ENCODE assay signal across 14 mouse cellular contexts in the genomic region with DNA sequence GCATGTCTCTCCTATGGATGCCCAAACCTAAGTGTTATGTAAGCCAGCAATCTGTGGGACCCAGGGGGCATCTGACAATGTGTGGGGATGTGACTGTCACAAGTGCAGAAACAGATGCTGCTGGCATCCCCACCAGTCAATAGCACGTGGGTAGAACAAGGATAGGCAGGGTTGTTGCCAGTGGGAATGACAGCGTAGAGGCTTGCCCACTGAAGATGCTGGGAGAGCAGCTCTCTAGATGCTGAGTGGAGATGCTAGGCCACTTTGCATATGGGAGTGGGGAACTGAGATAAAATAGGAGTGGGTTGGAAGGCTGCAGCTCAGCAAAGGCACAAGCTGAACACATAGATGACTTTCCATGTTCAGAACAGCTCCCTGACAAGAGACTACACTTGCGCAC. TPM values are rescaled to one million over a fixed set of nuclear protein-coding genes. Genes with fewer than 3 reads are reported as not detected.
DNase-seq lines count a peak whose midpoint lies in the region; ATAC-seq lines count a peak whose summit lies in the region.
"Had no signal": no experiment of that assay in that cellular context is flagged by ENCODE, and none has a peak within 500 bp of the region (broad histone marks: within the 10 kb centered on the region; RNA-seq: fewer than 3 reads in every experiment).

No protein-coding gene starts in this region.

- no peak overlapping the region for H3K4me2 ChIP-seq in hindbrain, embryonic 12.5 days (replicated peaks)
- no peak overlapping the region for H3K4me2 ChIP-seq in hindbrain, embryonic 11.5 days (replicated peaks; ENCODE audit: low read depth, low read length)
- no peak overlapping the region for H3K4me2 ChIP-seq in neural tube, embryonic 13.5 days
- H3K4me2 ChIP-seq: heart, embryonic 13.5 days; limb, embryonic 12.5 days had no signal

- H3K9ac ChIP-seq in hindbrain, embryonic 12.5 days = 0 out of 2 replicates have a peak overlapping the region, but pooled peaks have one; percentile 6
- H3K9ac ChIP-seq in hindbrain, embryonic 11.5 days (ENCODE audit: low read depth, low read length) = no peak overlapping the region
- peak overlapping the region; percentile 57; the same call in 1 of the 2 replicates for H3K9ac ChIP-seq in neural tube, embryonic 13.5 days

- no peak for ATAC-seq in hindbrain, embryonic 12.5 days (ENCODE audit: low FRiP score)
- no peak for ATAC-seq in hindbrain, embryonic 11.5 days (ENCODE audit: low FRiP score)
- ATAC-seq in neural tube, embryonic 13.5 days (ENCODE audit: low read depth) = no peak
- no peak for ATAC-seq in megakaryocyte-erythroid progenitor cell, adult 5-6 weeks (replicated peaks; ENCODE audit: low FRiP score, low TSS enrichment, poor library complexity, severe bottlenecking)

- DNase-seq in hindbrain, embryonic 11.5 days (ENCODE audit: low spot score) = no peak
- no peak for DNase-seq in neural tube, embryonic 10.5 days (ENCODE audit: extremely low spot score, low spot score)
- peak; percentile 77 to 86 for DNase-seq in layer of hippocampus, adult 18-20 months (ENCODE audit: low spot score in 2 of 2)
- peak; percentile 55 to 69 for DNase-seq in right cerebral cortex, postnatal 10 days (ENCODE audit: low spot score in 2 of 2)
- no peak for DNase-seq in lung, adult 18-20 months
- DNase-seq: adrenal gland, postnatal 10 days; gastrocnemius, postnatal 36 days; kidney, adult 9 months; lung, adult 2 months had no signal

- peaks cover 25% of the 10 kb centered on the region for H3K36me3 ChIP-seq in hindbrain, embryonic 12.5 days
- H3K36me3 ChIP-seq in hindbrain, embryonic 11.5 days (ENCODE audit: control insufficient read depth, insufficient read depth, low read length) = no peaks in the 10 kb centered on the region
- H3K36me3 ChIP-seq in neural tube, embryonic 13.5 days = peaks cover 40% of the 10 kb centered on the region
- H3K36me3 ChIP-seq: heart, embryonic 13.5 days; limb, embryonic 12.5 days had no signal

- H3K4me1 ChIP-seq in hindbrain, embryonic 12.5 days = peaks cover 13% of the 10 kb centered on the region
- H3K4me1 ChIP-seq in hindbrain, embryonic 11.5 days (replicated peaks; ENCODE audit: control insufficient read depth, insufficient read depth, low read length) = no peaks in the 10 kb centered on the region
- peaks cover 47% of the 10 kb centered on the region for H3K4me1 ChIP-seq in neural tube, embryonic 13.5 days (replicated peaks)

- no peaks in the 10 kb centered on the region for H3K9me3 ChIP-seq in hindbrain, embryonic 12.5 days (replicated peaks)
- H3K9me3 ChIP-seq in hindbrain, embryonic 11.5 days (ENCODE audit: control insufficient read depth, low read length) = no peaks in the 10 kb centered on the region
- H3K9me3 ChIP-seq in neural tube, embryonic 13.5 days = no peaks in the 10 kb centered on the region
- H3K9me3 ChIP-seq: heart, embryonic 13.5 days; limb, embryonic 12.5 days had no signal

- no peak overlapping the region for H3K27ac ChIP-seq in hindbrain, embryonic 12.5 days
- no peak overlapping the region for H3K27ac ChIP-seq in hindbrain, embryonic 11.5 days (ENCODE audit: low read depth, low read length)
- H3K27ac ChIP-seq in neural tube, embryonic 13.5 days (replicated peaks) = peak overlapping the region; percentile 61; the same call in 1 of the 2 replicates
- H3K27ac ChIP-seq: heart, embryonic 13.5 days; limb, embryonic 12.5 days had no signal

- no peaks in the 10 kb centered on the region for H3K27me3 ChIP-seq in hindbrain, embryonic 12.5 days
- no peaks in the 10 kb centered on the region for H3K27me3 ChIP-seq in hindbrain, embryonic 11.5 days (ENCODE audit: control insufficient read depth, insufficient read depth, low read length)
- no peaks in the 10 kb centered on the region for H3K27me3 ChIP-seq in neural tube, embryonic 13.5 days
- H3K27me3 ChIP-seq: heart, embryonic 13.5 days; limb, embryonic 12.5 days had no signal

- WGBS in hindbrain, embryonic 12.5 days = 95% methylated on average over 3 of the region's 3 CpGs
- 96% methylated on average over 3 of the region's 3 CpGs for WGBS in hindbrain, embryonic 11.5 days
- 89% methylated on average over 3 of the region's 3 CpGs for WGBS in neural tube, embryonic 13.5 days

- H3K4me3 ChIP-seq in hindbrain, embryonic 12.5 days = no peak overlapping the region
- H3K4me3 ChIP-seq in hindbrain, embryonic 11.5 days (ENCODE audit: low read depth, low read length) = no peak overlapping the region
- no peak overlapping the region for H3K4me3 ChIP-seq in neural tube, embryonic 13.5 days
- H3K4me3 ChIP-seq: heart, embryonic 13.5 days; limb, embryonic 12.5 days had no signal

RNA-seq across cellular contexts. Expression of gene Leng8, which starts 4.3 kb away (rescaled TPM):
- polyA plus RNA-seq in hindbrain, embryonic 12.5 days (2016; fragmentation: Nextera tagmentation; extraction: Ambion mirVana) = 115 and 118 TPM in 2 replicates
- 45.3 and 54.4 TPM in 2 replicates for polyA plus RNA-seq in hindbrain, embryonic 11.5 days (2014; fragmentation: Nextera tagmentation; extraction: Ambion mirVana)
- 78.0 and 79.6 TPM in 2 replicates for polyA plus RNA-seq in neural tube, embryonic 13.5 days (2015; fragmentation: Nextera tagmentation; extraction: Ambion mirVana)
- total RNA-seq in layer of hippocampus, adult 18-20 months (2021) = 100 to 1,000 TPM; 139 to 159 TPM
- total RNA-seq in megakaryocyte-erythroid progenitor cell, adult 5-6 weeks (2014; fragmentation: Nextera tagmentation) = 102 and 142 TPM in 2 replicates
- total RNA-seq in megakaryocyte-erythroid progenitor cell, adult 5-6 weeks (2017) = 21.7 and 26.6 TPM in 2 replicates

RNA-seq across cellular contexts. Expression of gene Ttyh1, which starts 13.4 kb away (rescaled TPM):
- polyA plus RNA-seq in hindbrain, embryonic 12.5 days (2016; fragmentation: Nextera tagmentation; extraction: Ambion mirVana) = 108 and 110 TPM in 2 replicates
- polyA plus RNA-seq in hindbrain, embryonic 11.5 days (2014; fragmentation: Nextera tagmentation; extraction: Ambion mirVana) = 61.0 and 66.6 TPM in 2 replicates
- 137 and 141 TPM in 2 replicates for polyA plus RNA-seq in neural tube, embryonic 13.5 days (2015; fragmentation: Nextera tagmentation; extraction: Ambion mirVana)
- total RNA-seq in layer of hippocampus, adult 18-20 months (2021) = 100 to 1,000 TPM; 572 to 597 TPM
- not detected in 2 replicates for total RNA-seq in megakaryocyte-erythroid progenitor cell, adult 5-6 weeks (2014; fragmentation: Nextera tagmentation)
- total RNA-seq in megakaryocyte-erythroid progenitor cell, adult 5-6 weeks (2017) = not detected in 2 replicates

RNA-seq across cellular contexts. Expression of gene Leng9, which starts 17.6 kb away (rescaled TPM):
- 3.6 and 4.3 TPM in 2 replicates for polyA plus RNA-seq in hindbrain, embryonic 12.5 days (2016; fragmentation: Nextera tagmentation; extraction: Ambion mirVana)
- 1.9 TPM in 2 replicates for polyA plus RNA-seq in hindbrain, embryonic 11.5 days (2014; fragmentation: Nextera tagmentation; extraction: Ambion mirVana)
- polyA plus RNA-seq in neural tube, embryonic 13.5 days (2015; fragmentation: Nextera tagmentation; extraction: Ambion mirVana) = 4.6 TPM in 2 replicates
- 1 to 10 TPM; 5.1 to 5.9 TPM for total RNA-seq in layer of hippocampus, adult 18-20 months (2021)
- total RNA-seq in megakaryocyte-erythroid progenitor cell, adult 5-6 weeks (2014; fragmentation: Nextera tagmentation) = 0.47 TPM in 1 of 2 replicates, not detected in the other
- total RNA-seq in megakaryocyte-erythroid progenitor cell, adult 5-6 weeks (2017) = 2.6 and 3.2 TPM in 2 replicates

RNA-seq across cellular contexts. Expression of gene Cdc42ep5, which starts 32.1 kb away (rescaled TPM):
- 24.2 and 25.7 TPM in 2 replicates for polyA plus RNA-seq in hindbrain, embryonic 12.5 days (2016; fragmentation: Nextera tagmentation; extraction: Ambion mirVana)
- 19.9 and 20.7 TPM in 2 replicates for polyA plus RNA-seq in hindbrain, embryonic 11.5 days (2014; fragmentation: Nextera tagmentation; extraction: Ambion mirVana)
- 8.6 and 8.9 TPM in 2 replicates for polyA plus RNA-seq in neural tube, embryonic 13.5 days (2015; fragmentation: Nextera tagmentation; extraction: Ambion mirVana)
- 1 to 10 TPM; 1.3 to 1.9 TPM for total RNA-seq in layer of hippocampus, adult 18-20 months (2021)
- total RNA-seq in megakaryocyte-erythroid progenitor cell, adult 5-6 weeks (2014; fragmentation: Nextera tagmentation) = not detected in 2 replicates
- not detected in 2 replicates for total RNA-seq in megakaryocyte-erythroid progenitor cell, adult 5-6 weeks (2017)

Comparison
In these comparisons a context has a peak if more than half of its experiments do, and no peak if none do; other contexts are left out.
1. DNase-seq: peak in layer of hippocampus, adult 18-20 months (2 of 2) and right cerebral cortex, postnatal 10 days (2 of 2); none in hindbrain, embryonic 11.5 days (single experiment), neural tube, embryonic 10.5 days (single experiment) and lung, adult 18-20 months (0 of 2).